Mouse (Mus musculus) midbrain, embryonic 11.5 days (tissue): ENCODE results near the gene Slc4a5. TPM values are rescaled to one million over a fixed set of nuclear protein-coding genes. Genes with fewer than 3 reads are reported as not detected.

Source experiments
- ATAC-seq: fragments of 200-750 bp; cut with Nextera tagmentation; 2 replicates; pipeline ENCODE4 v1.8.0; 2017; ENCODE audit warnings: moderate TSS enrichment, moderate library complexity; ENCODE audit not compliant: low FRiP score
- DNase-seq: peaks from one replicate; pipeline ENCODE4 v3.0.0; 2015; ENCODE audit warnings: low spot score; ENCODE audit errors: missing footprints
- H3K27ac ChIP-seq: fragments of 300-500 bp; sonication (generic); 2 replicates; pipeline ENCODE4 v1.5.1; 2014; ENCODE audit warnings: low read depth, low read length
- H3K27me3 ChIP-seq: fragments of 300-500 bp; sonication (generic); 2 replicates; pipeline ENCODE4 v1.6.1; 2014; ENCODE audit warnings: mild to moderate bottlenecking, low read length, moderate library complexity, mixed read lengths; ENCODE audit not compliant: control insufficient read depth, insufficient read depth
- H3K36me3 ChIP-seq: fragments of 300-500 bp; sonication (generic); 2 replicates; pipeline ENCODE4 v1.6.1; 2014; ENCODE audit warnings: mild to moderate bottlenecking, low read length, moderate library complexity, mixed read lengths; ENCODE audit not compliant: control insufficient read depth, insufficient read depth
- H3K4me1 ChIP-seq: fragments of 300-500 bp; sonication (generic); 2 replicates; pipeline ENCODE4 v1.6.1; 2014; ENCODE audit warnings: low read length; ENCODE audit not compliant: control insufficient read depth, insufficient read depth
- H3K4me2 ChIP-seq: fragments of 300-500 bp; sonication (generic); 2 replicates; pipeline ENCODE4 v1.6.1; 2014; ENCODE audit warnings: mild to moderate bottlenecking, moderate library complexity
- H3K4me3 ChIP-seq: fragments of 300-500 bp; sonication (generic); 2 replicates; pipeline ENCODE4 v1.5.1; 2014; ENCODE audit warnings: low read depth, low read length
- H3K9ac ChIP-seq: fragments of 300-500 bp; sonication (generic); 2 replicates; pipeline ENCODE4 v1.6.1; 2014; ENCODE audit warnings: low read length
- H3K9me3 ChIP-seq: fragments of 300-500 bp; sonication (generic); 2 replicates; pipeline ENCODE4 v1.6.1; 2016; ENCODE audit warnings: low read length; ENCODE audit not compliant: control insufficient read depth
- WGBS: fragments of 180-500 bp; shearing (Covaris S2); extraction: QIAGEN DNeasy Blood & Tissue Kit; methylation state at CpG from one replicate; pipeline ENCODE4 v1.1.7; 2014; 5-methylcytosine and 5-hydroxymethylcytosine counted together
- polyA plus RNA-seq: library from polyadenylated mRNA; unstranded; fragments of >200 nt; fragmentation: Nextera tagmentation; extraction: Ambion mirVana; gene quantifications from 2 replicates; pipeline ENCODE4 v1.2.1, GENCODE M21; 2014

The Slc4a5 gene
- polyA plus RNA-seq, 1 experiment from 2014 or later = 0.68 TPM

- ATAC-seq (no peak), DNase-seq (no peak)
- H3K4me2 ChIP-seq = no peak overlapping the region
- H3K4me1 ChIP-seq = no peaks in the 10 kb centered on the region
- H3K27me3 ChIP-seq = no peaks in the 10 kb centered on the region
- no peak overlapping the region for H3K9ac ChIP-seq
- WGBS = 91% methylated on average over 7 of the region's 7 CpGs
- no peaks in the 10 kb centered on the region for H3K9me3 ChIP-seq
- H3K4me3 ChIP-seq = no peak overlapping the region
- H3K36me3 ChIP-seq = peaks cover 4% of the 10 kb centered on the region; the same call in 1 of the 2 replicates
- no peak overlapping the region for H3K27ac ChIP-seq
Observed at GRCm38 (mm10) chr6:83309017-83309416, 89.4 kb downstream of the Slc4a5 start.

DNA sequence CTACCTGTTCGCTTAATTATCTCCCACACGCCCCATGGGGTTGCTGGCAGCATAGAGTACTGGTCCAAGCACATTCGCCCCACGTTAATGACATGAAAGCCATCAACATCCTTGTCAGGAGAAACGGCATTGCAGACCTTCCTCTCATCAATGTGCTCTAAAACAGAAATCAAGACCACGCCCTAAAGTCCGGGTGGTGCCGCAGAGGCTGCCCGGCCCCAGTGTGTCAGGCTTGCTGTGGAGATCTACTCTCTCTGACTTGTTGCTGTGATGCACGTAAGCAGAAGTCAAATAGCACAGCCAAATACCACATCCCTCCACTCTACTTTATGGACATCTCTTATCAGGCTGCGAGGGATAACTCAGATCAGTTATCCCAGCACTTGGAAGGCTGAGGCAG lies 91.6 kb downstream of the Slc4a5 start:
- H3K9me3 ChIP-seq = no peaks in the 10 kb centered on the region
- peaks cover 7% of the 10 kb centered on the region for H3K4me1 ChIP-seq
- H3K4me2 ChIP-seq = no peak overlapping the region
- H3K27ac ChIP-seq = no peak overlapping the region
- H3K27me3 ChIP-seq = no peaks in the 10 kb centered on the region
- no peak for DNase-seq
- H3K9ac ChIP-seq = no peak overlapping the region
- peaks cover 4% of the 10 kb centered on the region; the same call in 1 of the 2 replicates for H3K36me3 ChIP-seq
- 92% methylated on average over 11 of the region's 11 CpGs for WGBS
- no peak overlapping the region for H3K4me3 ChIP-seq
- ATAC-seq = no peak

DNA sequence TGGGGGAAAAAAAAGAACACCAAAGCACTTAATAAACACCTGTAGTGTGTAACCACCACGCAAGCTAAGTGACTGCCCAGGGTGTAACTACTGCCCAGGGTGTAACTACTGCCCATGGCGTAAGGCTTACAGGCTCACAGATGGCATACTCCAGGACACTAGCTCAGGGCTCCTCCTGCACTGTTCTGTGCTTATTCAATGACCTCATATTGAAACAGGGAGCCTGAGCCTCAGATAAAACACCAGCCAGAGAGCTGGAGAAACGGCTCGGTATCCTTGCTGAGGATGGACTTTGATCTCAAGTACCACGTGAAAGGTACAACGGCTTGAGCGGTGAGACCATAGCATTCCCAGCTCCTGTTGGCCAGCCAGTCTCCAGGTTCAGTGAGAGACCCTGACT lies 92.4 kb downstream of the Slc4a5 start:
- H3K9me3 ChIP-seq = no peaks in the 10 kb centered on the region
- peaks cover 4% of the 10 kb centered on the region; the same call in 1 of the 2 replicates for H3K36me3 ChIP-seq
- no peak overlapping the region for H3K27ac ChIP-seq
- no peak for ATAC-seq
- no peak overlapping the region for H3K4me3 ChIP-seq
- 93% methylated on average over 7 of the region's 7 CpGs for WGBS
- peaks cover 13% of the 10 kb centered on the region for H3K4me1 ChIP-seq
- no peak overlapping the region for H3K9ac ChIP-seq
- no peak for DNase-seq
- no peak overlapping the region for H3K4me2 ChIP-seq
- no peaks in the 10 kb centered on the region for H3K27me3 ChIP-seq

DNA sequence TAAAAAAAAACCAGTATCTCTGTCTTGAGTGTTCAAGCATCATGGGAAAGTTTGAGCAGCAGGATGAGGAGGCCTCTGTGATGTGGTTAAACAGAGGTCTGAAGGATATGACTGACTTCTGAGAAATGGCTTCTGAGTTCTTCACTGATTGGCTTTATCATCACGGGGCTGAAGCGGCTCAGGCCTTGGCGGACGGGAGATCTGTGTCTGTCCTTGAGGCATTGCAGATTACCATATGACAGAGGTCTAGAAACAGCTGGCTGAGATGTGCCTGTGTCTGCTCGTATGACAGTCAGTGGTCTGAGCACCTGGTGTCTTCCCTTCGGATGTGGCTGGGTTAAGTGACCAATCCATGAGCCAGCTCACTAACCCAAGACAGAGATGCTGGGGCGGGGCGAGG lies 92.9 kb downstream of the Slc4a5 start:
- Histone ChIP-seq H3K27ac (no peak overlapping the region), H3K4me3 (no peak overlapping the region), H3K9me3 (no peaks in the 10 kb centered on the region), H3K4me1 (peaks cover 13% of the 10 kb centered on the region), H3K9ac (no peak overlapping the region), H3K27me3 (no peaks in the 10 kb centered on the region), H3K36me3 (peaks cover 4% of the 10 kb centered on the region; the same call in 1 of the 2 replicates), H3K4me2 (no peak overlapping the region)
- 90% methylated on average over 8 of the region's 8 CpGs for WGBS
- no peak for ATAC-seq
- DNase-seq = no peak

DNA sequence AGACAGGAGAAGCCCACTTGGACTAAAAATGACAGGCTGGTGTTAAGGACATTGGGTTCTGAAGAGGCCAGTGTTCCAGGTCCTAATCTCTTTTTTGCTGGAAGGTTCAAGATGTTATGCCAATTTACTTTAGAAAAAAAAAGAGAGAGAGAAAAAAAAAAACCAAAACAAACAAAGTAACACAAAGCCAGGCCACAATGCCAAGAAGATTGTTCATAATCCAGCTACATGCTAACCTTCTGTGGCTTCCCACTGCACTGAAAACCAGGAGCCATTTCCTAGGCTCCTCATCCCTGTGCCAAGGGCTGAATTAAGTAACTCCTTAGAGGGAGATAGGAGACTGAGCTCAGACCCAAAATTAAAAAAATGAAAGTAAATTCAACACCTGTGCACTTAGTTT lies 95.7 kb downstream of the Slc4a5 start:
- ATAC-seq (no peak), DNase-seq (no peak)
- Histone ChIP-seq H3K27ac (no peak overlapping the region), H3K36me3 (peaks cover 4% of the 10 kb centered on the region; the same call in 1 of the 2 replicates), H3K4me1 (peaks cover 13% of the 10 kb centered on the region), H3K4me2 (peak overlapping the region; percentile 83; the same call in 1 of the 2 replicates), H3K4me3 (no peak overlapping the region), H3K27me3 (no peaks in the 10 kb centered on the region), H3K9me3 (no peaks in the 10 kb centered on the region), H3K9ac (no peak overlapping the region)

GRCm38 (mm10) chr6:83316022-83316421 lies 96.4 kb downstream of the Slc4a5 start:
- 9% methylated on average over 10 of the region's 10 CpGs for WGBS
- Histone ChIP-seq H3K4me2 (peak overlapping the region; percentile 83), H3K27ac (no peak overlapping the region), H3K27me3 (no peaks in the 10 kb centered on the region), H3K9me3 (no peaks in the 10 kb centered on the region), H3K9ac (no peak overlapping the region; the same call in 1 of the 2 replicates), H3K4me1 (peaks cover 13% of the 10 kb centered on the region), H3K36me3 (peaks cover 4% of the 10 kb centered on the region; the same call in 1 of the 2 replicates), H3K4me3 (peak overlapping the region; percentile 94)
- no peak for ATAC-seq
- DNase-seq = peak; percentile 89

- Histone ChIP-seq H3K27me3 (no peaks in the 10 kb centered on the region), H3K27ac (peak overlapping the region; percentile 46; the same call in 1 of the 2 replicates), H3K4me2 (peak overlapping the region; percentile 83), H3K4me1 (peaks cover 13% of the 10 kb centered on the region), H3K9me3 (no peaks in the 10 kb centered on the region), H3K36me3 (no peaks in the 10 kb centered on the region), H3K4me3 (peak overlapping the region; percentile 94), H3K9ac (peak overlapping the region; percentile 92)
- peak; percentile 99 for DNase-seq
- ATAC-seq = peak; percentile 98
- WGBS = under 1% methylated on average over 52 of the region's 52 CpGs
Observed at GRCm38 (mm10) chr6:83317108-83317741, 97.6 kb downstream of the Slc4a5 start.

GRCm38 (mm10) chr6:83321927-83322326 lies 102.3 kb downstream of the Slc4a5 start:
- H3K4me2 ChIP-seq = no peak overlapping the region
- no peak for DNase-seq
- H3K9ac ChIP-seq = no peak overlapping the region
- H3K9me3 ChIP-seq = no peaks in the 10 kb centered on the region
- ATAC-seq = no peak
- no peak overlapping the region for H3K27ac ChIP-seq
- WGBS = 63% methylated on average over 1 of the region's 1 CpGs
- H3K36me3 ChIP-seq = no peaks in the 10 kb centered on the region
- no peak overlapping the region for H3K4me3 ChIP-seq
- H3K27me3 ChIP-seq = no peaks in the 10 kb centered on the region
- H3K4me1 ChIP-seq = peaks cover 11% of the 10 kb centered on the region

- DNase-seq (no peak), ATAC-seq (no peak)
- WGBS = 68% methylated on average over 2 of the region's 2 CpGs
- no peak overlapping the region for H3K4me2 ChIP-seq
- H3K4me1 ChIP-seq = peaks cover 16% of the 10 kb centered on the region
- no peaks in the 10 kb centered on the region for H3K36me3 ChIP-seq
- no peak overlapping the region for H3K27ac ChIP-seq
- H3K4me3 ChIP-seq = no peak overlapping the region
- H3K9me3 ChIP-seq = no peaks in the 10 kb centered on the region
- no peaks in the 10 kb centered on the region for H3K27me3 ChIP-seq
- H3K9ac ChIP-seq = no peak overlapping the region
Observed at GRCm38 (mm10) chr6:83322794-83323193, 103.2 kb downstream of the Slc4a5 start.
